Mouse (Mus musculus): Measurements from ENCODE around the gene Stim2.

DNA sequence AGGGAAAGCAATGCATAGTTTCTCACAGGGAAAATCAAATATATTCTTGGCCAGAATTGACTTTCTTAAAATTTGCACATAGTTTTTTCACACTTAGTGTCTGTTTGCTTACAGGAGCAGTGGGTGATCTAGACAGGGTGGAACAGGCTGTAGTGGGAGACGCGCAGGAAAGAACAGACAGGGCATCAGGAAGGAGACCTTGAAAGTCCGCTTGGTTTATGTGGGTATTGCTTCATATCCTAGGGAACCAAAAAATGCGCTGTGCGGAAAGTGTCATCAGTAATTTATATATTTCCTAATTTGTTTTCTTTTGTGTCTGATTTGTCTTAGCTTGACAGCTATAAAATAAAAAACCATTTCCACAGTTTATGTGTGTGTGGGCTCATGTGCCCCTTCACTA, 110.8 kb downstream of the Stim2 start:
- TF ChIP-seq CTCF (IDR thresholded peaks at IDR 0.05; ENCODE audit: low read depth): no peak
- TF ChIP-seq EP300 (IDR thresholded peaks at IDR 0.05; ENCODE audit: low read depth): no peak
